Mouse (Mus musculus): ENCODE measurements around the gene Tmem217.

GRCm38 (mm10) chr17:29556893-29557292, 4.7 kb upstream of the Tmem217 start:
- TF ChIP-seq EP300 (IDR thresholded peaks at IDR 0.05; ENCODE audit: low read depth), result no peak
- TF ChIP-seq CTCF (IDR thresholded peaks at IDR 0.05; ENCODE audit: low read depth), result no peak
